Mouse (Mus musculus): ENCODE results near the gene Map3k19.

Gene Map3k19

GRCm38 (mm10) chr1:127854486-127855222 lies at the start of gene Map3k19:
TSS of gene Map3k19 (minus strand) at chr1:127855031.
- peak; percentile 27 for DNase-seq

DNA sequence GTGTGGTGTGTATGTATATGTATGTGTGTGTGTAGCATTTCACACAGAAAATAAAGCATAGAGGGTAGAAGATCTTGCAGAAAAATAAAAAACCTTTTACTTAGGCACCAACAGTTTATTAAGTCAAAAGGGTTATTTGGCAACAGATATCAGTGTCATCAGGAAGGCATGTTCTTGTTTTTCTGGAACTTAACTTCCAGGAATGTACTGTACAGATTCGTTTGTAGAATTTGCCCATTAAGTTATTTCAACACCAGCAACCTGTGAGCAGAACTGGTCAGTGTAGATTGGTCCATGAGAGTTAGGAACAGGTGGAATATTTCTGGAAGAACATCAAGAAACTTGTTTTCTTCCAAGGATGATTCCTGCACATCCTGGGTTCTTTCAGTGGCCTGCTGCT lies 44.6 kb upstream of the Map3k19 start:
- DNase-seq = no peak

GRCm38 (mm10) chr1:127869276-127869675 lies 14.4 kb upstream of the Map3k19 start:
- peak; percentile 7 for DNase-seq

DNA sequence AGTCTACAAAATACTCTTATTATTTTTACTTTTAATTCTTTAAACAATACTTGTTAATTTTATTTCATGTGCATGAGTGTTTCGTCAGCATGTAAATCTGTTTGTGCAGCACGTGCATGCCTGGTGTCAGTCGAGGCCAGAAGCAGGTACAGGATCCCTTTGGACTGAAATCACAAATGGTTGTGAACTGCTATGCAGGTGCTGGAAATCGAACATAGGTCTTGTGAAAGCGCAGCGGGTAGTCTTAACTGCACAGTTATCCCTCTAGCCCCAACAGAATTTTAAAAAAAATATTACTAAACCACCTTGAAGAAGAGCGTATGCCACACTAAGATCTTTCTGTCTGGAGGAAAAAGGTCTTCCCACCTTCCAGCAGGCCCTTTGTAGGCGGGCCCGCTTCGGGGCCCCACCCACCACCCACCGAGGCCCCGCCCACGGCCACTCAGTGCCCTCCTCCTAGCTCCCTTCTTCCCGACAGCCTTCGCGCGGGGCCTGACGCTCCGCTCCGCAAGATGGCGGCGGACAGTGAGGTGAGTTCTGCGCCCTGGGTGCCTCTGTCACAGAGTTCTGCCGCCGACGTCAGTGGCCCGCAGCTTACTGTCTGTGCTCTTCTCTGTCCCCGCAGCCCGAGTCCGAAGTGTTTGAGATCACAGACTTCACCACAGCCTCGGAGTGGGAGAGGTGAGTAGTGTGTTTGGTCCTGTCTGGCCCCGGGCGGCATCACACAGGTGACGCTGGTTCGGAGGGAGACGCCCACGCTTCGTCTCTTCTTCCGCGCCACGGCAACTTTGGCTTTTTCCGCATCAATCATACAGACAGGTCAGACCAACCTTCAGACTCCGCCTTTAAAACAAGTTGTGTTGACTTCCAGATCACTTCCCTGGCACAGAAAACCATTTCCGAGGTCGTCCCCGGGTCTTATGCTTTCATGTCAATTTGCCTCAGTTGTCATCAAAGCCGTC lies 13.8 kb upstream of the Map3k19 start, which contains the start of gene Rab3gap1:
Rab3gap1 (plus strand) TSS at position 474 of the 962 bp plus-strand sequence.
- DNase-seq = peak; percentile 95

DNA sequence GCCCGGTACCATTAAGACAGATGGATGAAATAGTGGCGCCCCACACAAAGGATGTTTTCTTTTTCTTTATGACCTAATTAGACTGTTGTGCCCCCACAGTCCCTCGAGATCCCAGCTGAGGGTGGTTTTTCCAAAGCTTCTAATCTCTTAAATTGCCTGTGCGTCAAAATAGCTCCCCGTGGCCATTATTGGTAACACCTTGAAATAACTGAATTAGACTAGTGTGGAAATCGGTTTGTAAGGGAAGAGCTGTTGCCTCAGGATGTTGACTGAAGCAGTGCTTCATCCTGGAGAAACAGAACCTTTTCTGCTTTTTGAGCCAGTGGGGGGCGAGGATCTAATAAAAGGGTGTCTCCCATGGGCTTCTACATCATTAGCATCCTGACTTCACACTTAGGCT lies 9.0 kb upstream of the Map3k19 start:
- DNase-seq = no peak

- no peak for DNase-seq
Measured at GRCm38 (mm10) chr1:127861900-127862299, 7.1 kb upstream of the Map3k19 start.

DNA sequence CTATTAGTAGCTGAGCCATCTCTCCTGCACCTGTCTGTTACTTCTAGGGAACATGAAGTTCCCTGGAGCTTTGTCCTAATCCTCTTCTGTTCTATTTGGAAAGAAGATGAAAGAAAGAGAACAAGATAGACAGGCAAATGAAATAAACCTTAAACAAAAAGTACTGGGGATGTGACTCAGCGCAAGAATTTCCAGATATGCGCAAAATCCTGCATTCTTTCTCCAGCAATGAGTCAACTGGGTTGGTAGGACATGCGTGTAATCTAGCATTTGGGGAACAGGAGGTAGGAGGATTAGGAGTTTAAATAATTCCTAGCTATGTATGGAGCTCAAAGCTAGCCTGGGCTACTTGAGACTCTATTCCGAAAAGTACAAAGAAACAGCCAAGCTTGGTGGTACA lies 5.7 kb upstream of the Map3k19 start:
- DNase-seq = no peak

- no peak for DNase-seq
Measured at GRCm38 (mm10) chr1:127859799-127860400, 5.1 kb upstream of the Map3k19 start.

DNA sequence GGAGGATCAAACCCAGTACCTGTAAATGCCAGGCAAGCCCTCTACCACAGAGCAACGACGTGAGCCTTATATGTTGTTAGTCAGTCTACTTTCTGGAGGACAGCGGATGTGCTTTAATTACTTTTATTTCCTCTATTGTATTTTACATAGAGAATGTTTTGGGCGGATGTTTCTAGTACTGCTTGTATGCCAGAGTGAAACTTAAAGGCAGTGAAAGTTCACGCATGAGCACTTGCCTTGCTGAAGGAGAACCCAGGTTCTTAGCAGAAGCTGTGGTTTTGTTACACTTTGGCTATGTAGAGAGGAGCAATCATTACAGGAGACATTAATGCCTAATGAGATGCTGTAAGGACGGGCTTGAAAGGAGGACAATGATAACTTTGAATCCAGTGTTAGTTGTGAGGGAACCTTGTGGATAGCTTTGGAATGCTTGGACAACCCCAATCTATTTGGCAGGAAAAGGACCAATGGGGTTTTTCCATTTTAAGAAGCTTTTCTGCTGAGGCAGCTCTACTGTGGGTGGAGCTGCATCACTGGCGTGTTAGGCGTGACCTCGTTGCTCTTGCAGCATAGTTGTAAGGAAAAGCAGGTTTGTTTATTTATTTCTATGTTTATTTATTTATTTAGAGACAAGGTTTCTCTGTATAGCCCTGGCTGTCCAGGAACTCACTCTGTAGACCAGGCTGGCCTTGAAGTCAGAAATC lies 4.3 kb upstream of the Map3k19 start:
- DNase-seq = no peak

GRCm38 (mm10) chr1:127850075-127850610 lies 4.7 kb downstream of the Map3k19 start:
- peak; percentile 34 for DNase-seq

- no peak for DNase-seq
Measured at GRCm38 (mm10) chr1:127845472-127845871, 9.4 kb downstream of the Map3k19 start.

GRCm38 (mm10) chr1:127838602-127839001 lies 16.2 kb downstream of the Map3k19 start:
- no peak for DNase-seq

GRCm38 (mm10) chr1:127836619-127837018 lies 18.2 kb downstream of the Map3k19 start:
- DNase-seq = no peak

DNA sequence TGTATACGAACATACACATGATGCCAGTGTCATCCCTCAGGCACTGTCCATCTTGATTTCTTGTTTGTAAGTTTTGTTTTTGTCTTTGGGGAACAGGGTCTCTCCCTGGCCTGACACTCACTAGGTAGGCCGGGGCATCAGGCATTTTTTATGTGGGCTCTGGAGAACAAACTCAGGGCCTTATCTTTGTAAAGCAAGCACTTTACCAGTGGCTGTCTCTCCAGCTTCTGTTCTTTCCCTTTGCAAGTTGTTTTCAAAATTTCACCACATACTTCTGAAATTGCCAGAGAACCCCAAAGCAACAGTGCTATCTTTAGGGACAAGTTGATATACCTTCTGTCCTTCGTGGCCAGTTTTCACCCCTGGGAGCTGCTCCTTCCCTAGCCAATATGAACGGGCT lies 20.6 kb downstream of the Map3k19 start:
- DNase-seq = no peak

DNA sequence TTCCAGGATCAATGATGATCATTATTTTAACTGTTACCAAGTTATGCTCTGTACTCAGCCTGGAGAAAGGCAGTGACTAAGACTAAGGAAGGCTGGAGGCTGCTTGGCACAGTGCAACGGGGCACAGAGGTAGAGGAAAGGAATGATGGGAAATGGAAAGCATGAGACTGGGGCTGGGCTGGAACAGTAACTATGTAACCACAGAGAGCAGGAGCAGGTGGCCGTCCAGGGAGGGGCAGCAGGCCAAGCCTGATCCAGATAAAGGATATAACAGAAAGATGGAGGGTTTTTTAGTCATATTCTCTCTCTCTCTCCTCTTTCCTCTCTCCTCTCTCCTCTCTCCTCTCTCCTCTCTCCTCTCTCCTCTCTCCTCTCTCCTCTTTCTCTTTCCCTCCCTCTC lies 21.1 kb downstream of the Map3k19 start:
- no peak for DNase-seq

DNA sequence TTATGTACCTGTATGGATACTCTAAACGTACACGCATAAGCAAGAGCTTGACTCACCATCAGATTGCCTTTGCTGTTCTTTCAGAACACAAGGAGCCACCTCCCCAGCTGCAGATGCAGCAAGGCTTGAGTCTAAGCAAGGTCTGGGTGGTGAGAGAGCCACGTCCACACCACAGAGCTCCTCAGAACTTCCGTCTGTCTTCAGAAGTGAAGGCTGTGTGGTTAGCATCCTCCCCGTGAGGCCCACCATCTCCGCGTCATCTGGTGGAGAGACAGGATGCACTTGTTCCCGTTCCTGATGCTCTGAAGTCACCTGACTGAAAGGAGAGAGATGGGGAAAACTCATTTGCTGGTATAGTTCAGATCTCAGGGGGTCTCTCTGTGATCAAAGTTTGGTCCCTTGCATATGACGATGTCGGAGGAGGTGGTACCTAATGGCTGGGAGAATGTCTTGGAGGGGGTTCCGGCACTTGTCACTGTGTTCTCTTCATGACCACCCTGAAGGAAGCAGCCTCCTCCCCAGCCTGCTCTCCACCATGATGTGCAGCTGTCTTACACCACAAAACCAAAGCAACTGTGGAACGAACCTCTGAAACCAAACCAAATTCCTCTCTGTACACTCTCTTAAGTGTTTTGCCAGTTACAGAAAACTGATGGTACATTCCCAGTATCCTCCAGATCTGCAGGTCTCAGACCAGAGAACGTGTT lies 24.5 kb downstream of the Map3k19 start:
- no peak for DNase-seq

DNA sequence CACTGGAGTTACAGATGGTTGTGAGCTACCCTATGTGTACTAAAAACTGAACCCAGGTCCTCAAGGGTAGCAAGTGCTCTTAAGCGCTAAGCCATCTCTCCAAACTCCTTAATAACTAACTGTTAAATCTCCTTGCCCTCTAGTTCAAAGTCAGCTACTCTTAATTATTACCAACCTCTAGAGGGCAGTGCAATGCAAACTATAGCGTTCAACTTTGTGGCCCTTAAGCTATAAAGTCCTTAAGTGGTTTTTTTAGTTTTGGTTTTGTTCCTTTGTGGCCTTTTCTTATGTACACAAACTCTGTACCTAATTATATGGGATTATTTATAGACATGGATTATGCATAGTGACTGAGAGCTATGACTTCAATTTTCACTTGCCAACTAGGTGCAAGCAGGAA lies 27.5 kb downstream of the Map3k19 start:
- peak; percentile 30 for DNase-seq

DNA sequence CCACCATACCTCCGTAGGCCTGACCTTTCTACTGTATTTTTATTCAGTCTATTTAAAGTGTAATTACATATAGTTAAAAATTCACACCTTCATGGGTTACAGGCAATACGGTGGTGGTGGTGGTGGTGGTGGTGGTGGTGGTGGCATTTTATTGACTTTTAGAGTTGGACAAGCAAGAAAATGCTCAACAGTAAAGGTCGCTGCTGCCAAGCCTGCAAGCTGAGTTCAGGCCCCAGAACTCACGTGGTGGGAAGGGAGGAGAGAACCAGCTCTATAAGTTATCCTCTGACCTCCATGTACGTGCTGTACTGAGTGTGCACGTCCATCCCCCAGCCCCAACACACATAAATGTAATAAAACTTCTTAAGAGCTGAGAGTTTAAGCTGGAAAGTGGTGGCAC lies 38.5 kb downstream of the Map3k19 start:
- DNase-seq = no peak

DNA sequence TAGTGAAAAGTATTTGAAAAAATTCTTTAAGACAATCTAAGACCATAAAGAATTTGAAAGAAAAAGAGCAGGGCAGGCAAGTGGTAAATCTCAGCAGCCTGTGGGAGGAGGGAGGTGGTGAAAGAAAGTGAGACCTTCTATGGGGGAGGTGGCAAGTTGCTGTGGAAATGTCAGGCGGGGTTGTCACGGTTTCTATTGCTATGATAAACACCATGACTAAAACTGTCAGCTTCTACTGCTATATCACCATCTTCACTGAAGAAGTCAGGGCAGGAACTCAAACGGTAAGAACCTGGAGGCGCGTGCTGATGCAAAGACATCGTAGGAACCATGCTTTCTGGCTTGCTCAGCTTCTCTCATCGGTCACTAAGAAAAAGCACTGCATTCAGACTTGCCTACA lies 41.9 kb downstream of the Map3k19 start:
- no peak for DNase-seq

DNA sequence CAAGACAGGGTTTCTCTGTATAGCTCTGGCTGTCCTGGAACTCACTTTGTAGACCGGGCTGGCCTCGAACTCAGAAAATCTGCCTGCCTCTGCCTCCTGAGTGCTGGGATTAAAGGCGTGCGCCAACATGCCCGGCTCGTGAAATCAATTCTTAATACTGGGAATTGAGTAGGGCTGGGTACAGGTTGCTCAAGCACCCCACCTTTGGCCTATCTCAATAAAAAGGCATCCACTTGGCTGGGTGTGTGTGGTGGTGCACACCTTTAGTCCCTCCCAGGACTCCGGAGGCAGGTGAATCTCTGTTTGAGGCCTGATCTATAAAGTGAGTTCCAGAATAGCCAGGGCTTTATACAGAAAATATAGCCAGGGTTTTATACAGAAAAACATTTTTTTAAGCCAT lies 46.2 kb downstream of the Map3k19 start:
- DNase-seq = no peak

GRCm38 (mm10) chr1:127802916-127803315 lies 51.9 kb downstream of the Map3k19 start:
- DNase-seq = no peak

- no peak for DNase-seq
Measured at GRCm38 (mm10) chr1:127796752-127797151, 58.1 kb downstream of the Map3k19 start.
